Mouse (Mus musculus): ENCODE results near the gene Grip2.

GRCm38 (mm10) chr6:91832863-91833440, 5.9 kb upstream of the Grip2 start:
- TF ChIP-seq CTCF (IDR thresholded peaks at IDR 0.05; ENCODE audit: extremely low read depth, insufficient read depth, low read length): no peak
- no peak for TF ChIP-seq POLR2A (IDR thresholded peaks at IDR 0.05; ENCODE audit: extremely low read depth, insufficient read depth, low read length)
